ENCODE assay signal across 11 mouse cellular contexts in the genomic region with DNA sequence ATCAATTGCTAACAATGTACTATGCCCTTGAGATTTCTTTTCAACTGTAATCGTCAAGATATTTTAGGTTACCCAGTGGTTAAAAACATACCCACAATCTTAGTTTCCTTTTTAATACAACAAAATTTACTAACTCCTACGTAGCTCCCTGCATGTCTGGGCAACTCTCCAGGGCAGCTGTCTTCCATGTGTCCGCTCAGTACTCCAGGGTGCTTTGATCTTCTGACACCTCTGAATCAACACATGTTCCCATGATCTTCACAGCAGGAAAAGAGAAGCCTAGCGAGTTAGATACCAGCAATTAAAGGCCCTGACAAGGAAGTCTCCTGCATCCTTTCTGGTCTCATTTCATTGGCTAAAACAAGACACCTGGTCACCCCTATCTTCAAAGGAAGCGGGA.
DNase-seq lines count a peak whose midpoint lies in the region; ATAC-seq and TF ChIP-seq lines count a peak whose summit lies in the region.
"Had no signal": no experiment of that assay in that cellular context is flagged by ENCODE, and none has a peak within 500 bp of the region (broad histone marks: within the 10 kb centered on the region; RNA-seq: fewer than 3 reads in every experiment).

No protein-coding gene starts in this region.

- TF ChIP-seq POLR2A in kidney, adult 2 months (IDR thresholded peaks at IDR 0.05; ENCODE audit: low read depth, low read length): no peak

- no peaks in the 10 kb centered on the region; the same call in 1 of the 2 replicates for H3K27me3 ChIP-seq in kidney, adult 2 months (replicated peaks; ENCODE audit: control insufficient read depth, insufficient read depth, low read length)
- no peaks in the 10 kb centered on the region for H3K27me3 ChIP-seq in kidney, embryonic 15.5 days
- no peaks in the 10 kb centered on the region for H3K27me3 ChIP-seq in lung, embryonic 15.5 days
- no peaks in the 10 kb centered on the region for H3K27me3 ChIP-seq in liver, postnatal 0 days (ENCODE audit: insufficient read depth, low read length)
- H3K27me3 ChIP-seq: heart, embryonic 12.5 days had no signal

- DNase-seq in adrenal gland, postnatal 10 days: peak; percentile 4
- no peak for DNase-seq in adrenal gland, adult 8-10 months
- DNase-seq in kidney, adult 2 months: peak; percentile 61
- peak; percentile 2 for DNase-seq in adrenal gland, postnatal 25 days
- no peak for DNase-seq in spleen, postnatal 10 days (ENCODE audit: low spot score in 2 of 2)
- no peak for DNase-seq in liver, postnatal 0 days
- DNase-seq: cerebellum, adult 9-11 months; thymus, adult 2 months had no signal

- no peaks in the 10 kb centered on the region for H3K9me3 ChIP-seq in kidney, embryonic 15.5 days (replicated peaks)
- H3K9me3 ChIP-seq in lung, embryonic 15.5 days: no peaks in the 10 kb centered on the region
- H3K9me3 ChIP-seq in liver, postnatal 0 days (ENCODE audit: low read length): no peaks in the 10 kb centered on the region
- H3K9me3 ChIP-seq: heart, embryonic 12.5 days had no signal

- H3K9ac ChIP-seq in kidney, embryonic 15.5 days: no peak overlapping the region
- H3K9ac ChIP-seq in lung, embryonic 15.5 days: no peak overlapping the region
- H3K9ac ChIP-seq in liver, postnatal 0 days (replicated peaks): no peak overlapping the region
- H3K9ac ChIP-seq: heart, embryonic 12.5 days had no signal

- TF ChIP-seq CTCF in kidney, adult 2 months (conservative IDR thresholded peaks at IDR 0.05; ENCODE audit: insufficient read depth, insufficient read length, low read depth, low read length): no peak
- TF ChIP-seq CTCF in liver, postnatal 0 days (IDR thresholded peaks at IDR 0.05; ENCODE audit: low read depth): no peak

- H3K4me1 ChIP-seq in kidney, adult 2 months (ENCODE audit: control insufficient read depth, insufficient read depth, low read length): no peaks in the 10 kb centered on the region
- peaks cover 9% of the 10 kb centered on the region; the same call in 1 of the 2 replicates for H3K4me1 ChIP-seq in kidney, embryonic 15.5 days
- H3K4me1 ChIP-seq in lung, embryonic 15.5 days: peaks cover 6% of the 10 kb centered on the region; the same call in 1 of the 2 replicates
- H3K4me1 ChIP-seq in liver, postnatal 0 days (ENCODE audit: insufficient read depth): no peaks in the 10 kb centered on the region

- H3K36me3 ChIP-seq in kidney, adult 2 months (ENCODE audit: control insufficient read depth, insufficient read depth, low read length): no peaks in the 10 kb centered on the region
- no peaks in the 10 kb centered on the region for H3K36me3 ChIP-seq in kidney, embryonic 15.5 days
- H3K36me3 ChIP-seq in lung, embryonic 15.5 days: no peaks in the 10 kb centered on the region
- no peaks in the 10 kb centered on the region for H3K36me3 ChIP-seq in liver, postnatal 0 days (replicated peaks; ENCODE audit: insufficient read depth, low read length)
- H3K36me3 ChIP-seq: heart, embryonic 12.5 days had no signal

- whole genome bisulfite sequencing in kidney, adult 2 months: 66% methylated on average over 5 of the region's 5 CpGs
- 54% methylated on average over 5 of the region's 5 CpGs for WGBS in kidney, embryonic 15.5 days
- WGBS in lung, embryonic 15.5 days: 30% methylated on average over 5 of the region's 5 CpGs
- WGBS in liver, postnatal 0 days (ENCODE audit: insufficient replicate concordance): 69% methylated on average over 5 of the region's 5 CpGs

- no peak for TF ChIP-seq EP300 in liver, postnatal 0 days (IDR thresholded peaks at IDR 0.05; ENCODE audit: low read depth)

- ATAC-seq in kidney, embryonic 15.5 days (replicated peaks; ENCODE audit: low FRiP score): no peak
- peak; percentile 70; the same call in 1 of the 2 replicates for ATAC-seq in lung, embryonic 15.5 days (ENCODE audit: borderline replicate concordance, extremely low read depth, low FRiP score, low TSS enrichment)
- no peak for ATAC-seq in liver, postnatal 0 days

- H3K4me2 ChIP-seq in kidney, embryonic 15.5 days: no peak overlapping the region
- H3K4me2 ChIP-seq in lung, embryonic 15.5 days: no peak overlapping the region
- no peak overlapping the region for H3K4me2 ChIP-seq in liver, postnatal 0 days (ENCODE audit: low read depth, low read length)
- H3K4me2 ChIP-seq: heart, embryonic 12.5 days had no signal

- no peak overlapping the region for H3K27ac ChIP-seq in kidney, adult 2 months (ENCODE audit: insufficient read depth, low read depth, low read length)
- H3K27ac ChIP-seq in kidney, embryonic 15.5 days: no peak overlapping the region
- H3K27ac ChIP-seq in lung, embryonic 15.5 days: no peak overlapping the region
- H3K27ac ChIP-seq in liver, postnatal 0 days (ENCODE audit: low read depth): no peak overlapping the region

- H3K4me3 ChIP-seq in kidney, adult 2 months (ENCODE audit: insufficient read depth, low read depth, low read length): no peak overlapping the region
- H3K4me3 ChIP-seq in kidney, embryonic 15.5 days (replicated peaks): no peak overlapping the region
- no peak overlapping the region for H3K4me3 ChIP-seq in lung, embryonic 15.5 days
- no peak overlapping the region for H3K4me3 ChIP-seq in liver, postnatal 0 days (ENCODE audit: low read depth, low read length)
- H3K4me3 ChIP-seq: heart, embryonic 12.5 days had no signal

Comparison
In these comparisons a context has a peak if more than half of its experiments do, and no peak if none do; other contexts are left out.
1. DNase-seq: peak in adrenal gland, postnatal 10 days (single experiment), kidney, adult 2 months (single experiment) and adrenal gland, postnatal 25 days (single experiment); none in adrenal gland, adult 8-10 months (single experiment), spleen, postnatal 10 days (0 of 2) and liver, postnatal 0 days (single experiment).